Mouse (Mus musculus) gastrocnemius, adult 18-20 months (tissue): ENCODE measurements around the gene Cant1. TPM values are rescaled to one million over a fixed set of nuclear protein-coding genes. Genes with fewer than 3 reads are reported as not detected.
"Not testable (repeated sequence)": the region's sequence is repeated elsewhere in the genome, so short reads cannot be mapped to it uniquely, and the experiment has no call there.

Source experiments
- DNase-seq: peaks from one replicate; pipeline ENCODE4 v3.0.0; 2021; ENCODE audit warnings: low spot score
- total RNA-seq, 2 experiments: library from RNA; stranded (reverse); gene quantifications; 2 replicates each; pipeline ENCODE4 v1.2.3; 2021

The Cant1 gene
- total RNA-seq, 2 experiments from 2014 or later = 10.7 to 11.9 TPM

DNA sequence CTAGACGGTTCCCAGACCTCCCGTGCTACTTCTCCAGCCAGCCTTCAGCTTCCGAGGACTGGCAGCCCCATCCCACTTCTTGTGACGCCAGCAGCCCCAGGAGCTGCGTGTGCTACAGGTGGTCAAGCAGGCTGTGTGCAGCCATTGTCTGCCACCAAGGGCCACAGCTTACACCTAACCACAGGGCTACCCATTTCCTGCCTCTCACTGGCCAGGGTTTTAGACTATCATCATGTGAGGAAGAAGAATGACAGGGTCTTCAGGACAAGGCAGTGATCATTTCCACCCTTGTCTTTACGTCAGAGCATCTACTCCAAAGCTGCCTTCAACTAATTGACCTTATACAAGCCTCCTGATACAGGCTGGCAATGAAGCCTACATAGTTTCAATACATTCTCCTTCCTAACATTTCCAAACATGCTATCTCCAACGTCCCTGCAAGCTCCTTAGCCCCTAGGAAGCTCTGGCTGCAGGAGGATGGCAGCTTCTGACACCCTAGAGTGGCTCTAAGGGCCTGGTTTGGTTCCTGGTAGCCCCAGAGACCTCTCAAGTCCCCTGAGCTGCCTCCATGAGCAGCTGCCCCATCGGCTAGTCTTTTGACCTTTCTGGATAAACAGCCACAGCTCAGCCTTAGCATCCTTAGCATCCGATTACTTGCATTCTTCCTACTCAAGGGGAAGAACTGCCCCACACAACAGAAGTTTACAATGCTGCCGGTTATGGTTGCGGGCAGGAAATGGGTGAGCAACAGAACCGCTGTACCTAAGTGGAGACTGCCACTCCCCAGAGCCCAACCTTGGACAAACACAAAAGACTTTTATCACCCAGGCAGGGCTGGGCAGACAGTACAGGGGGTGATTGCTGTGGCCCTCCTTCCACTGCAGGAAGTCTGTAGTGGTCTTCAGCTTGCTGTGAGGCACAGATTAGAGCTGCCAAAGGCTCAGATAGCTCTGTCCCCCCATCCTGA, 9.5 kb downstream of the Cant1 start:
- no peak for DNase-seq

- no peak for DNase-seq
Observed at GRCm38 (mm10) chr11:118408051-118408740, 10.7 kb downstream of the Cant1 start.

- no peak for DNase-seq
Observed at GRCm38 (mm10) chr11:118407318-118407910, 11.5 kb downstream of the Cant1 start.

GRCm38 (mm10) chr11:118406521-118406920, 12.4 kb downstream of the Cant1 start:
- DNase-seq = no peak

GRCm38 (mm10) chr11:118405311-118405710, 13.6 kb downstream of the Cant1 start:
- no peak for DNase-seq

DNA sequence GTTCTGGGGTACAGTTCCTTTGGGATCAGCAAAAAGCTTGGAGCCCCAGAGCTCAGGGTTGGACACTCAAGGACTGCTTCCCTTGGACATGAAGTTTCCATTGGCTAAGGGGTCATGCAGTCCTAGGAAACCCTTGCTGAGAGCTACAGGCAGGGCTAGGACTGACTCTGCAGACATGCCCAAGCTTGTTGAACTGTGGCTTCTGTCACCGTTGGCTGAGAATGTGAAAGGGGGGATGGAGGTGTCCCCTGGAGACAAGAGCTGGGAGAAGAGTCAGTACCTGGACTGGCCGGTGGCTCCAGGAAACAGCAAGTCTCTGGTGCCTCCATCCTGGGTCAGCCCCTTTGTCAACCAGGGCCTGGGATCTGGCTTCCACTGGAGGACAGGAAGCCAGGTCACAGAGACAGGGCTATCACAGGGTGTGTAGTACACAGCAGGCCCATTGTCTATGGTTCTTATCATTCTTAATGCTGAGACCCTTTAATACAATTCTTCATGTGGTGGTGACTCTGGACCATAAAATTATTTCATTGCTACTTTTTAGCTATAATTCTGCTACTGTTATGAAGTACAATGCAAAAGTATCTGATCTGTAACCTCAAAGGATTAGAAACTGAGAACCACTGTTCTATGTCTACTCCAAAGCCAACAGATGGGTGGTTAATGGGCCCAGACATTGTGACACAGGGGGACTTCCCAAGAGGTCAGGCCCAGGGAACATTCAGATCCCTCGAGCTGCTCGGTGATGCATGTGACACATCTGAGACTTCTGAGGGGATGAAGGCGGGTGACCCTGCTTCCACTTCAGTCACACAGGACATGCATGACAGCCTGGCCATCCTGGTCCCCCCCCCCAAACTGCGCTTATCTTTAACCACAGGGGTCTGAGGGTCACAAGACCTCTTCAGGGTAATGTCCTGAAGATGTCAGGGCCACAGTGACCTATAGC, 14.7 kb downstream of the Cant1 start:
- DNase-seq = no peak

- DNase-seq = no peak
Observed at GRCm38 (mm10) chr11:118403183-118403582, 15.7 kb downstream of the Cant1 start.

GRCm38 (mm10) chr11:118401760-118402280, 17.1 kb downstream of the Cant1 start, which contains the start of gene Lgals3bp:
Lgals3bp (minus strand) TSS chr11:118402092.
- DNase-seq = peak; percentile 80

- DNase-seq = no peak
Observed at GRCm38 (mm10) chr11:118401195-118401594, 17.7 kb downstream of the Cant1 start.

- DNase-seq = no peak
Observed at GRCm38 (mm10) chr11:118400566-118400936, 18.3 kb downstream of the Cant1 start.

DNA sequence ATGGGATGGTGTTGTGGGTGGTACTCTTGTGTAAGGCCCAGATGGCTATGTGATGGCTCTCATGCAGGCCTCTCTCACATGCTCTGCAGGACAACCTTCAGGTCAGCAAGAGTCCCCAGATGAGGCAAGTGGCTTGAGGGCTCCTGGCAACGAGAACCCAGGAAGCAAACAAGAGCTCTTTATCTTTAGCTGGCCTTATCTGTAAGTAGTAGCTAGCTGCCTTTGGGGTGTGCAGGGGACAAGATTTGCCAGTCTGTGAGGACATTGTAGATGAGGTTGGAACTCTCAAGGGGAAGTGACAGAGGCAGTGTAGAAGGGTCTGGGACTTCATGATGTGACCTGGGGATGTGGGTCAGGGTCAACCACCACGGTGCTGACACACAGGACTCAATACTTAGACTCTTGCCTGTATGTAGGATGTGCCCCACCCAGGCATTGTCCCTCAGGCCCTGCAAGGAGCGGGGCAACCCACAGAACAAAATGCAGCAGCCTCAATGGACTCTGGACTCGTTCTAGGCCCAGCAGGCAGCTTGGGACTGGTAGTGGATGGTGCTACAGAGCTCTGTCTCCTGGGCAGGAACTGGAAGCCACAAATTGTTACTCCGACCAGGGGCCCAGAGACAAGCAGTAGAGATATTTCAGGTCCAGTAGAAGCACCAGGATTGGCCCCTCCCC, 18.9 kb downstream of the Cant1 start:
- DNase-seq = no peak

DNA sequence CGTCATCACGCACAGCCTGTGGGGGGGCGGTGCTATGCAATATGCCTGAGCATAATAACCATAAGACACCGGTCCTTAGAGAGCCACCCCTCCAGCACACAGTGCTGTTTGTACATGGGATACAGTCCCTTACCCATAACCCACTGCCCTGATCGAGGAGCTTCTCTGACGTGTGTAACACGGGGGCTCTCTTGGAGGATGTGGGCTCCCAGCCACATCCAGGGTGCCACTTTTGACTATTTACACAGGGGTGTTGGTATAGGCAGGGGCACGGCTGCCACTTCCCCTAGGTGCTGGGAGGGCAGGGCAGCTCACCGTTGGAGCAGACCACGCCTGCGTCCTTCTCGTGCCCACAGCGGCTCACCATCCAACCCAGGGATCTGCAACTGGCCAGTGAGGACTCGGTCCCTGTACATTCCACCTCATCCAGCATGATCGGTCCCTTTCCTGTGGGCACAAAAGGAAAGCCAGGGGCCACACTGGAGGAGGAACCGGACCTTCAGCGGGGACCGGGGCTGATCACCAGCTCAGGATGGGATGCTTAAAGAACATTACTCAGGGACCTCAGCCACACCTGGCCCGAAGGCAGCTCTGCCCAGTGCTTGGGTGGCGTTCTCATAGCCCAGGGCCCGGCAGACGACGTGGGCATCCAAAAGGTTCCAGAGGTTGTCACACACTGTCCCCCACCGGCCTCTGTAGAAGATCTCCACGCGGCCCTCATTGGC, 20.9 kb downstream of the Cant1 start:
- DNase-seq = no peak

- DNase-seq = no peak
Observed at GRCm38 (mm10) chr11:118394538-118394937, 24.3 kb downstream of the Cant1 start.

DNA sequence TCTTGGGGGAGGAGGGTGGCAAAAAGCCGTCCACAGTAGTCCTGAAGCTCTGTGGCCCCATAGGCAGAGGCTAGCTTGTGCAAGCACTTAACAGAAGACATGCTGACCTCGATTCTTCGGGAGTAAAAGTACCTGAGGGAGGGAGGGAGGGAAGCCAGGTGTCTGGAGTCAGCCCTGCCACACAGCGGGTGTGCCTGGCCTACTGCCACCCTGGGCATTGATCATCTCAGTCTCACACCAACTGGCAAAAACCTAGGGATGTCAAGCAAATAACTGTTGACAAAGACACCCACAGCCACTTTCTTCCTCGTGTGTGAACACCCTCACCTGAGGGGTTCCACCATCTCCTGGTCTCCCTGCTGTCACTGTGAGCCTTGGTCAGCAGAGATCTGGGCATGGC, 24.9 kb downstream of the Cant1 start:
- no peak for DNase-seq

- not testable (repeated sequence) for DNase-seq
Observed at GRCm38 (mm10) chr11:118387816-118388215, 31.1 kb downstream of the Cant1 start.

DNA sequence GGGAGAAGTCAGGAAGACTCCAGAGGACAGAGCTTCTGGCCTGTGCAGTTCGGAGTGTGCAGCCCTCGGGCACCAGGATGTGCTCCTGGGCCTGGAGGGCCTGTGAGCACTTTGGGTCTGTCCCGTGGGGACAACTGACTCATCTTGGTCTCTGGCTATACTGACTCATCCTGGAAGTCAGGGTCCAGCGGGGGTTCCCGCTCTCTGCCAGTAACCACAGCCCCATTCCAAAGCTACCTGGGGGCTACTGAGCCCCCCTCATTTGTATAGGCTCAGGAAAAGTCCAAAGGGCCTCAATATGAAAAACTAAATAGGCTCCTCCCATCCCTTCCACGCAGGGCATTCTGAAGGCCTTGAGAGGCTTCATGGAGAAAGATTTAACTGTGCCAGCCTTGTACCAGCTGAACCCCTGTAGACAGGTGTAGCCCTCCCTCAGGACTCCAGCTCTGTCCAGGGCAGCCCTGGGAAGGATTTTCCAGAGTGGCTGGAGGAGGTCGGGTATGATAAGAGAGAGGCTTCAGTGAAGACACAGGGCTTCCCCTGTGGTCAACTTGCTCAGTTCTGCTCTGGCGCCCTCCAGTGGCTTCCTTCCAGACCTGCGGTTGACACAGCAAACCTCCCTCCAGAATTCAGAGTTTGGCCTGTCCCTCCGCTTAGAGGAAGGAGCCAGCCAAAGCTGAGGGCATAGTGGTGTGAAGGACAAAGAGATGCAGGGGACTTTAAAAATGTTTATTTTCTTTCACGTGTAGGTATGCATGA, 39.5 kb downstream of the Cant1 start:
- peak; percentile 92 for DNase-seq

DNA sequence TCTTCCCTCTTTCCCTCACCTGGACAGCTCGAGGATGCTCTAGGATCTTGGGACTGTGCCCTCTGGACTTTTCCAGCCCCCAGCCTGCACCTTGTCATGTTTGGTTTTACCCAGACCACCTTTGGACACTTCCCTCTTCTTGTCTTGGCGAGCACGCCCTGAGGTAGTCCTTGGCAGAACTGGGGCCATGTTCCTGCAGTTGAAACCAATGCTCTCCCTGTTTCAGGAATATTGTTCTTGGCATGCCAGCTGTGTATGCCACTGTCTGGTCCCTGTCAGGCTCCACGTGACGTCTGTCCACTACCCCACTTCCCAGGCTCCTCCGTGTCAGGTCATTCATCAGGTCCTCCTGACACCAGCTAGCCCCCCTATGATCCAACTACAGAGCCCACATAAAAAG, 40.2 kb downstream of the Cant1 start:
- DNase-seq = no peak

- not testable (repeated sequence) for DNase-seq
Observed at GRCm38 (mm10) chr11:118376323-118376722, 42.6 kb downstream of the Cant1 start.

DNA sequence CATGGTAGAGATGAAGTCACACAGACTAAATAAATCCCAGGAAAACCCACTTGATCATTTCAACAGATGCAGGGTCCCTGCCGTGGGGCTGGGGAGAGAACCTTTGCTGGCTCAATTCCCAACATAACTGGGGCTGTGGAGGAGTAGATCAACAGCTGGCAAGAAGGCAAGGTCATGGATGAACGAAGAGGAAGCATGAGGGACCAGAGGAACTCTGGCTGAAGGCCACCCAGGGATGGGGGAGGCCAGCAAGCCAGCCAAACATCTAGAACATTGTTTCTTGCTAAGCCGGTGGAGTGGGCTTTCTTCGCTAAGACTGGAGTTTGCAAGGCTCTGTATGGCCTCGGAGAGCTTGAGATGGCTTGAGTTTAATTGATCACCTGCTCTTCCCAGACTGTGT, 43.0 kb downstream of the Cant1 start:
- no peak for DNase-seq
